Mouse (Mus musculus): ENCODE results near the gene Hipk2. TPM values are rescaled to one million over a fixed set of nuclear protein-coding genes. Genes with fewer than 3 reads are reported as not detected.
"Not testable (repeated sequence)": the region's sequence is repeated elsewhere in the genome, so short reads cannot be mapped to it uniquely, and the experiment has no call there.

The Hipk2 gene
- polyA plus RNA-seq, 1 experiment from 2014 or later: 28.0 TPM

- H3K4me3 ChIP-seq (ENCODE audit: low read length): no peak overlapping the region
- H3K4me2 ChIP-seq (replicated peaks; ENCODE audit: low read depth, low read length): no peak overlapping the region
- ATAC-seq (ENCODE audit: low FRiP score, low TSS enrichment): no peak
- WGBS: 89% methylated on average over 7 of the region's 7 CpGs
- no peak overlapping the region for H3K27ac ChIP-seq (ENCODE audit: low read length)
- H3K9ac ChIP-seq (replicated peaks; ENCODE audit: low read length): no peak overlapping the region
- H3K4me1 ChIP-seq (ENCODE audit: insufficient read depth, low read length): no peaks in the 10 kb centered on the region
- no peaks in the 10 kb centered on the region for H3K36me3 ChIP-seq (ENCODE audit: insufficient read depth, low read length)
- H3K9me3 ChIP-seq (ENCODE audit: low read length): no peaks in the 10 kb centered on the region
- H3K27me3 ChIP-seq (ENCODE audit: insufficient read depth, low read length): no peaks in the 10 kb centered on the region
These were observed 204.7 kb downstream of the Hipk2 start for GRCm38 (mm10) chr6:38671270-38671669.

- not testable (repeated sequence) for H3K36me3 ChIP-seq (ENCODE audit: insufficient read depth, low read length); H3K4me2 ChIP-seq (replicated peaks; ENCODE audit: low read depth, low read length); H3K4me3 ChIP-seq (ENCODE audit: low read length); H3K4me1 ChIP-seq (ENCODE audit: insufficient read depth, low read length); H3K9ac ChIP-seq (replicated peaks; ENCODE audit: low read length); H3K9me3 ChIP-seq (ENCODE audit: low read length); H3K27ac ChIP-seq (ENCODE audit: low read length); H3K27me3 ChIP-seq (ENCODE audit: insufficient read depth, low read length); ATAC-seq (ENCODE audit: low FRiP score, low TSS enrichment)
- WGBS: 80% methylated on average over 1 of the region's 1 CpGs
These were observed 205.5 kb downstream of the Hipk2 start for GRCm38 (mm10) chr6:38670488-38670887.

- H3K4me1 ChIP-seq (ENCODE audit: insufficient read depth, low read length): no peaks in the 10 kb centered on the region
- H3K4me3 ChIP-seq (ENCODE audit: low read length): no peak overlapping the region
- ATAC-seq (ENCODE audit: low FRiP score, low TSS enrichment): no peak
- 0 out of 2 replicates have a peak, but pooled peaks cover 5% of the 10 kb centered on the region for H3K27me3 ChIP-seq (ENCODE audit: insufficient read depth, low read length)
- H3K36me3 ChIP-seq (ENCODE audit: insufficient read depth, low read length): no peaks in the 10 kb centered on the region
- no peak overlapping the region for H3K27ac ChIP-seq (ENCODE audit: low read length)
- no peaks in the 10 kb centered on the region for H3K9me3 ChIP-seq (ENCODE audit: low read length)
- no peak overlapping the region for H3K4me2 ChIP-seq (replicated peaks; ENCODE audit: low read depth, low read length)
- WGBS: 73% methylated on average over 6 of the region's 6 CpGs
- H3K9ac ChIP-seq (replicated peaks; ENCODE audit: low read length): no peak overlapping the region
These were observed 206.4 kb downstream of the Hipk2 start for GRCm38 (mm10) chr6:38669580-38669979.

GRCm38 (mm10) chr6:38662714-38663615 is 213.0 kb downstream of the Hipk2 start, which contains the start of gene Clec2l:
TSS of gene Clec2l (plus strand) at chr6:38663069.
- Histone ChIP-seq H3K4me1 (ENCODE audit: insufficient read depth, low read length) (no peaks in the 10 kb centered on the region), H3K9me3 (ENCODE audit: low read length) (no peaks in the 10 kb centered on the region), H3K4me3 (ENCODE audit: low read length) (peak within 1 kb of the TSS; percentile 61), H3K36me3 (ENCODE audit: insufficient read depth, low read length) (no peaks in the 10 kb centered on the region), H3K4me2 (replicated peaks; ENCODE audit: low read depth, low read length) (peak within 1 kb of the TSS; percentile 98), H3K27me3 (ENCODE audit: insufficient read depth, low read length) (peaks cover 23% of the 10 kb centered on the region), H3K9ac (replicated peaks; ENCODE audit: low read length) (peak within 1 kb of the TSS; percentile 68), H3K27ac (ENCODE audit: low read length) (no peak within 1 kb of the TSS)
- ATAC-seq (ENCODE audit: low FRiP score, low TSS enrichment): peak; percentile 85
- WGBS: under 1% methylated on average over 54 of the region's 84 CpGs

- no peak overlapping the region for H3K27ac ChIP-seq (ENCODE audit: low read length)
- no peak overlapping the region for H3K4me2 ChIP-seq (replicated peaks; ENCODE audit: low read depth, low read length)
- ATAC-seq (ENCODE audit: low FRiP score, low TSS enrichment): no peak
- 75% methylated on average over 4 of the region's 4 CpGs for WGBS
- peaks cover 23% of the 10 kb centered on the region for H3K27me3 ChIP-seq (ENCODE audit: insufficient read depth, low read length)
- no peak overlapping the region for H3K4me3 ChIP-seq (ENCODE audit: low read length)
- H3K9ac ChIP-seq (replicated peaks; ENCODE audit: low read length): no peak overlapping the region
- no peaks in the 10 kb centered on the region for H3K9me3 ChIP-seq (ENCODE audit: low read length)
- no peaks in the 10 kb centered on the region for H3K4me1 ChIP-seq (ENCODE audit: insufficient read depth, low read length)
- H3K36me3 ChIP-seq (ENCODE audit: insufficient read depth, low read length): no peaks in the 10 kb centered on the region
These were observed 214.3 kb downstream of the Hipk2 start for GRCm38 (mm10) chr6:38661626-38662025.

- no peaks in the 10 kb centered on the region for H3K36me3 ChIP-seq (ENCODE audit: insufficient read depth, low read length)
- H3K4me3 ChIP-seq (ENCODE audit: low read length): no peak overlapping the region
- H3K27ac ChIP-seq (ENCODE audit: low read length): no peak overlapping the region
- H3K4me2 ChIP-seq (replicated peaks; ENCODE audit: low read depth, low read length): no peak overlapping the region
- WGBS: 36% methylated on average over 14 of the region's 14 CpGs
- H3K4me1 ChIP-seq (ENCODE audit: insufficient read depth, low read length): no peaks in the 10 kb centered on the region
- H3K9me3 ChIP-seq (ENCODE audit: low read length): no peaks in the 10 kb centered on the region
- ATAC-seq (ENCODE audit: low FRiP score, low TSS enrichment): peak; percentile 69
- no peak overlapping the region for H3K9ac ChIP-seq (replicated peaks; ENCODE audit: low read length)
- H3K27me3 ChIP-seq (ENCODE audit: insufficient read depth, low read length): no peaks in the 10 kb centered on the region
These were observed 225.6 kb downstream of the Hipk2 start for GRCm38 (mm10) chr6:38650263-38650937.

GRCm38 (mm10) chr6:38649545-38649944 is 226.4 kb downstream of the Hipk2 start:
- H3K9ac ChIP-seq (replicated peaks; ENCODE audit: low read length): no peak overlapping the region
- no peak overlapping the region for H3K4me2 ChIP-seq (replicated peaks; ENCODE audit: low read depth, low read length)
- no peak for ATAC-seq (ENCODE audit: low FRiP score, low TSS enrichment)
- H3K9me3 ChIP-seq (ENCODE audit: low read length): no peaks in the 10 kb centered on the region
- H3K27me3 ChIP-seq (ENCODE audit: insufficient read depth, low read length): no peaks in the 10 kb centered on the region
- no peaks in the 10 kb centered on the region for H3K36me3 ChIP-seq (ENCODE audit: insufficient read depth, low read length)
- H3K27ac ChIP-seq (ENCODE audit: low read length): no peak overlapping the region
- 77% methylated on average over 3 of the region's 3 CpGs for WGBS
- H3K4me1 ChIP-seq (ENCODE audit: insufficient read depth, low read length): no peaks in the 10 kb centered on the region
- H3K4me3 ChIP-seq (ENCODE audit: low read length): no peak overlapping the region

Other genes starting within 250 kb of the Hipk2 start
- 0.32 and 0.49 TPM in 2 replicates for gene Klrg2, start 238.9 kb downstream of the Hipk2 start, polyA plus RNA-seq (2015; fragmentation: Nextera tagmentation; extraction: Ambion mirVana)
- 1.0 and 1.3 TPM in 2 replicates for gene Clec2l, start 213.1 kb downstream of the Hipk2 start, polyA plus RNA-seq (2015; fragmentation: Nextera tagmentation; extraction: Ambion mirVana)
- 8.4 and 9.2 TPM in 2 replicates for gene Tbxas1, start 761 bp downstream of the Hipk2 start, polyA plus RNA-seq (2015; fragmentation: Nextera tagmentation; extraction: Ambion mirVana)
- 7.1 and 7.3 TPM in 2 replicates for gene Parp12, start 242.2 kb upstream of the Hipk2 start, polyA plus RNA-seq (2015; fragmentation: Nextera tagmentation; extraction: Ambion mirVana)

All from kidney, embryonic 16.5 days (tissue).